18 mouse cellular contexts compared by ENCODE assay signal in the genomic region with DNA sequence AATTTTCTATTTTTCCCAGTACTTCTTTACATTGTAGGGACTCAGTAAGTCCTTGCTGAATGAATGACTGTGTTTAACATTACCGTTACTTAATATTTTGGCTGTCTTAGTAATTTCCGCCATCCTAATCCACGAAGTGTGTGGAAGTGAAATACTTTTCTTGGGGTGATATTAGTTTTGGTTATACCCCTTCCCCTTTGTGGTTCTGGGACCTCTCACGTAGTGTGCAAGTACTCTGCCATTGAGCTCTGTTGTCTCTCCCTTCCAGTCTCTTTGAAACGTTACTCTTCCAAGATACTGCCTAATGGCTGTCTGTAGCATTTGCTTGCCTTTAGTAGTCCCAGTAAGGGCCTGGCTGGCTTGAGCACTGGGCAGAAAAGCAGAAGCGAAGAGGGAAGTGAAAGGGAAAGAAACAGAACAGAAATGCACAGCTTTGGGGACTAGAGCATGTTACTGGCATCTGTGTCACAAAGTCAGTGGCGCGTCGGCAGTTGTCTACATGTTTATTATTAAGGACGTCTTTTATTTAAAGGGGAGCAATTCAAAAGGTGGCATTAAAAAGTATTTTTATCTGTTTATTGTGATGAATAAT. TPM values are rescaled to one million over a fixed set of nuclear protein-coding genes. Genes with fewer than 3 reads are reported as not detected.
A peak's percentile ranks its signal among the peaks of the same experiment; 100 is the strongest.
DNase-seq lines count a peak whose midpoint lies in the region; ATAC-seq and TF ChIP-seq lines count a peak whose summit lies in the region.
"Had no signal": no experiment of that assay in that cellular context is flagged by ENCODE, and none has a peak within 500 bp of the region (broad histone marks: within the 10 kb centered on the region; RNA-seq: fewer than 3 reads in every experiment).

No protein-coding gene starts in this region.

- peak; percentile 98 for TF ChIP-seq EP300 in CH12.LX (IDR thresholded peaks at IDR 0.05; ENCODE audit: low read length)

- H3K9me3 ChIP-seq in liver, embryonic 16.5 days (replicated peaks; ENCODE audit: control insufficient read depth, low read length) = no peaks in the 10 kb centered on the region
- no peaks in the 10 kb centered on the region for H3K9me3 ChIP-seq in CH12.LX (replicated peaks; ENCODE audit: low read length)
- H3K9me3 ChIP-seq in hindbrain, embryonic 13.5 days = no peaks in the 10 kb centered on the region

- 0 out of 2 replicates have a peak overlapping the region, but pooled peaks have one; percentile 12 for H3K27ac ChIP-seq in liver, embryonic 16.5 days (ENCODE audit: low read length)
- H3K27ac ChIP-seq in CH12.LX (ENCODE audit: insufficient read depth, low read depth) = peak overlapping the region; percentile 98
- no peak overlapping the region for H3K27ac ChIP-seq in hindbrain, embryonic 13.5 days
- H3K27ac ChIP-seq: hindbrain, embryonic 14.5 days had no signal

- no peak; the same call in none of the 2 replicates for TF ChIP-seq RAD21 in CH12.LX (IDR thresholded peaks at IDR 0.05; ENCODE audit: low read depth, low read length)

- no peaks in the 10 kb centered on the region for H3K27me3 ChIP-seq in liver, embryonic 16.5 days (ENCODE audit: control insufficient read depth, insufficient read depth, low read depth, low read length)
- no peaks in the 10 kb centered on the region for H3K27me3 ChIP-seq in CH12.LX (replicated peaks)
- H3K27me3 ChIP-seq in hindbrain, embryonic 13.5 days = no peaks in the 10 kb centered on the region
- H3K27me3 ChIP-seq: Patski had no signal

- peak; percentile 54 for TF ChIP-seq POLR2A in CH12.LX (IDR thresholded peaks at IDR 0.05; ENCODE audit: low read depth, low read length)

- no peak overlapping the region for H3K4me3 ChIP-seq in liver, embryonic 16.5 days (ENCODE audit: low read depth, low read length)
- H3K4me3 ChIP-seq in CH12.LX (replicated peaks in 1 of 3; ENCODE audit: low read depth in 2 of 3, low read length in 2 of 3, poor library complexity in 1 of 3) = peak overlapping the region; percentile 45 to 56 (median 47)
- H3K4me3 ChIP-seq in hindbrain, embryonic 13.5 days = no peak overlapping the region
- H3K4me3 ChIP-seq: erythroblast, embryonic 14.5 days had no signal

- no peak overlapping the region for H3K9ac ChIP-seq in liver, embryonic 16.5 days (ENCODE audit: low read depth, low read length)
- peak overlapping the region; percentile 68; the same call in 1 of the 2 replicates for H3K9ac ChIP-seq in CH12.LX (ENCODE audit: insufficient read depth, low read depth)
- H3K9ac ChIP-seq in hindbrain, embryonic 13.5 days = no peak overlapping the region
- H3K9ac ChIP-seq: hindbrain, embryonic 14.5 days had no signal

- peaks cover 3% of the 10 kb centered on the region; the same call in 1 of the 2 replicates for H3K79me2 ChIP-seq in CH12.LX (replicated peaks; ENCODE audit: control insufficient read depth, extremely low read depth, insufficient read depth, poor library complexity, severe bottlenecking)

- no peaks in the 10 kb centered on the region; the same call in 1 of the 2 replicates for H3K4me1 ChIP-seq in liver, embryonic 16.5 days (ENCODE audit: control insufficient read depth, low read depth, low read length)
- H3K4me1 ChIP-seq in CH12.LX (ENCODE audit: control insufficient read depth in 1 of 2, insufficient read depth in 2 of 2) = peaks cover 6 to 42% of the 10 kb centered on the region in 2 experiments; a peak in 3 of 4 replicates
- peaks cover 2% of the 10 kb centered on the region for H3K4me1 ChIP-seq in hindbrain, embryonic 13.5 days (replicated peaks)

- no peak for ATAC-seq in liver, embryonic 16.5 days (ENCODE audit: low read depth)
- ATAC-seq in hindbrain, embryonic 13.5 days (ENCODE audit: low FRiP score) = no peak
- ATAC-seq: forebrain, embryonic 16.5 days; Patski had no signal

- dilution Hi-C loops in CH12.LX (cut with MboI; ENCODE audit: extremely low pct_ligation_motif_present, extremely low pct_unique_long_range_greater_than_20kb, low sequenced_read_pairs) = no loop called here

- WGBS in liver, embryonic 16.5 days (ENCODE audit: insufficient replicate concordance) = 67% methylated on average over 10 of the region's 10 CpGs
- 92% methylated on average over 10 of the region's 10 CpGs for WGBS in hindbrain, embryonic 13.5 days

- DNase-seq in liver = no peak
- DNase-seq in CH12.LX (ENCODE audit: extremely low read depth) = peak; percentile 85
- peak; percentile 18 for DNase-seq in brain, adult 2 months (ENCODE audit: low read depth, low spot score)
- DNase-seq in monocyte, adult 2 months (ENCODE audit: low read depth in 1 of 2, low spot score in 2 of 2) = peak; percentile 19 to 51
- no peak for DNase-seq in ovary, postnatal 14 days (ENCODE audit: low spot score)
- DNase-seq: cerebellum, postnatal 10 days; gastrocnemius, postnatal 10 days; kidney, adult 11 months; kidney, postnatal 14 days; layer of hippocampus, adult 9-11 months; lung, adult 2 months had no signal

- in situ Hi-C loops in CH12.LX (cut with MboI; ENCODE audit: low pct_ligation_motif_present, low pct_unique_long_range_greater_than_20kb, low sequenced_read_pairs) = no loop called here

- no peak for TF ChIP-seq CTCF in CH12.LX (conservative IDR thresholded peaks at IDR 0.05 in 1 of 2, IDR thresholded peaks at IDR 0.05 in 1 of 2; ENCODE audit: low read depth in 2 of 2, low read length in 2 of 2)

- H3K36me3 ChIP-seq in liver, embryonic 16.5 days (ENCODE audit: control insufficient read depth, insufficient read depth) = 0 out of 2 replicates have a peak, but pooled peaks cover 3% of the 10 kb centered on the region
- H3K36me3 ChIP-seq in CH12.LX (replicated peaks in 1 of 2; ENCODE audit: control insufficient read depth in 1 of 2, insufficient read depth in 1 of 2, low read length in 1 of 2) = peaks cover 15 to 20% of the 10 kb centered on the region in 2 experiments
- peaks cover 16% of the 10 kb centered on the region for H3K36me3 ChIP-seq in hindbrain, embryonic 13.5 days

- no peak overlapping the region for H3K4me2 ChIP-seq in liver, embryonic 16.5 days (ENCODE audit: low read depth, low read length)
- H3K4me2 ChIP-seq in CH12.LX (ENCODE audit: insufficient read depth, low read depth, poor library complexity, severe bottlenecking) = peak overlapping the region; percentile 92
- no peak overlapping the region for H3K4me2 ChIP-seq in hindbrain, embryonic 13.5 days
- H3K4me2 ChIP-seq: hindbrain, embryonic 14.5 days; midbrain, embryonic 11.5 days had no signal

TF ChIP-seq in CH12.LX, 34 proteins besides CTCF, POLR2A, EP300 and RAD21 (continues in another document):
- no peak for TF ChIP-seq E2F4 (IDR thresholded peaks at IDR 0.05; ENCODE audit: insufficient replicate concordance, low read depth, low read length)
- peak; percentile 90 for TF ChIP-seq RCOR1 (conservative IDR thresholded peaks at IDR 0.05; ENCODE audit: low read depth, low read length)
- no peak for TF ChIP-seq GABPA (IDR thresholded peaks at IDR 0.05; ENCODE audit: insufficient replicate concordance, low read depth, low read length)
- TF ChIP-seq CHD2 (IDR thresholded peaks at IDR 0.05; ENCODE audit: low read length) = peak; percentile 76; the same call in 1 of the 2 replicates
- peak; percentile 65; the same call in 1 of the 2 replicates for TF ChIP-seq BHLHE40 (IDR thresholded peaks at IDR 0.05; ENCODE audit: low read depth, low read length)
- TF ChIP-seq KAT2A (IDR thresholded peaks at IDR 0.05; ENCODE audit: insufficient replicate concordance, low read length) = no peak
- no peak for TF ChIP-seq PAX5 (IDR thresholded peaks at IDR 0.05; ENCODE audit: low read length)
- 0 out of 2 replicates have a peak, but pooled peaks have one; percentile 64 for TF ChIP-seq UBTF (IDR thresholded peaks at IDR 0.05; ENCODE audit: low read depth, low read length)
- TF ChIP-seq MAZ (IDR thresholded peaks at IDR 0.05; ENCODE audit: low read depth, low read length) = 0 out of 2 replicates have a peak, but pooled peaks have one; percentile 28
- TF ChIP-seq IRF4 (IDR thresholded peaks at IDR 0.05; ENCODE audit: low read depth, low read length) = peak; percentile 98
- TF ChIP-seq ZMIZ1 (IDR thresholded peaks at IDR 0.05; ENCODE audit: low read depth, low read length) = 0 out of 2 replicates have a peak, but pooled peaks have one; percentile 35
- peak; percentile 44 for TF ChIP-seq MAX (IDR thresholded peaks at IDR 0.05; ENCODE audit: low read length)
- TF ChIP-seq TBP (conservative IDR thresholded peaks at IDR 0.05; ENCODE audit: low read depth, low read length) = peak; percentile 68
- TF ChIP-seq JUN (IDR thresholded peaks at IDR 0.05; ENCODE audit: insufficient read depth, low read depth, low read length) = 0 out of 2 replicates have a peak, but pooled peaks have one; percentile 22
- no peak for TF ChIP-seq ZKSCAN1 (IDR thresholded peaks at IDR 0.05; ENCODE audit: borderline replicate concordance, low read depth, low read length)
- TF ChIP-seq JUND (conservative IDR thresholded peaks at IDR 0.05; ENCODE audit: low read depth, low read length) = no peak; the same call in 1 of the 2 replicates
- peak; percentile 76 for TF ChIP-seq TCF12 (IDR thresholded peaks at IDR 0.05; ENCODE audit: low read depth, low read length)
- peak; percentile 83 for TF ChIP-seq MYC (IDR thresholded peaks at IDR 0.05; ENCODE audit: low read depth, low read length)
- peak; percentile 53; the same call in 1 of the 2 replicates for TF ChIP-seq POLR2AphosphoS2 (IDR thresholded peaks at IDR 0.05; ENCODE audit: low read depth, low read length)
- TF ChIP-seq HCFC1 (IDR thresholded peaks at IDR 0.05; ENCODE audit: low read depth, low read length) = peak; percentile 45
- peak; percentile 84 for TF ChIP-seq SIN3A (IDR thresholded peaks at IDR 0.05; ENCODE audit: low read length)
- TF ChIP-seq SMC3 (IDR thresholded peaks at IDR 0.05; ENCODE audit: low read depth, low read length) = peak; percentile 10; the same call in 1 of the 2 replicates
- peak; percentile 53; the same call in 1 of the 2 replicates for TF ChIP-seq ELF1 (IDR thresholded peaks at IDR 0.05; ENCODE audit: low read depth, low read length)
- TF ChIP-seq NRF1 (IDR thresholded peaks at IDR 0.05; ENCODE audit: low read depth, low read length) = peak; percentile 41; the same call in 1 of the 2 replicates

RNA-seq across cellular contexts. Expression of gene Slc38a9, which starts 6.0 kb away (rescaled TPM):
- 14.6 and 16.5 TPM in 2 replicates for polyA plus RNA-seq in liver, embryonic 16.5 days (2015; fragmentation: Nextera tagmentation; extraction: Ambion mirVana)
- 8.6 and 10.0 TPM in 2 replicates for total RNA-seq in CH12.LX (2012; rRNA removed)
- 7.8 and 8.4 TPM in 2 replicates for total RNA-seq in CH12.LX (2014; rRNA removed)
- 9.6 and 10.4 TPM in 2 replicates for polyA plus RNA-seq in CH12.LX (2012; ENCODE audit: insufficient read length, low read depth)
- polyA plus RNA-seq in hindbrain, embryonic 13.5 days (2015; fragmentation: Nextera tagmentation; extraction: Ambion mirVana) = 26.6 TPM in 2 replicates

RNA-seq across cellular contexts. Expression of gene Ddx4, which starts 14.3 kb away (rescaled TPM):
- 0.14 and 0.22 TPM in 2 replicates for polyA plus RNA-seq in liver, embryonic 16.5 days (2015; fragmentation: Nextera tagmentation; extraction: Ambion mirVana)
- total RNA-seq in CH12.LX (2012; rRNA removed) (0.04 and 0.08 TPM in 2 replicates), CH12.LX (2014; rRNA removed) (0.35 and 0.49 TPM in 2 replicates)
- polyA plus RNA-seq in CH12.LX (2012; ENCODE audit: insufficient read length, low read depth) = 0.27 and 0.40 TPM in 2 replicates
- polyA plus RNA-seq in hindbrain, embryonic 13.5 days (2015; fragmentation: Nextera tagmentation; extraction: Ambion mirVana) = 0.78 and 1.5 TPM in 2 replicates
- polyA plus RNA-seq: erythroblast, embryonic 14.5 days; lung, adult 2 months; Patski had no signal

Comparison
In these comparisons a context has a peak if more than half of its experiments do, and no peak if none do; other contexts are left out.
1. H3K4me3 ChIP-seq: peak in CH12.LX (3 of 3); none in liver, embryonic 16.5 days (single experiment) and hindbrain, embryonic 13.5 days (single experiment).
2. DNase-seq: peak in CH12.LX (single experiment), brain, adult 2 months (single experiment) and monocyte, adult 2 months (2 of 2); none in liver (single experiment) and ovary, postnatal 14 days (single experiment).